ENCODE assay signal across 8 mouse cellular contexts in genomic region chr5:24319776-24320466, GRCm38 (mm10). TPM values are rescaled to one million over a fixed set of nuclear protein-coding genes. Genes with fewer than 3 reads are reported as not detected.
A peak's percentile ranks its signal among the peaks of the same experiment; 100 is the strongest.
DNase-seq lines count a peak whose midpoint lies in the region; ATAC-seq and TF ChIP-seq lines count a peak whose summit lies in the region.

No protein-coding gene starts in this region.

- peak; percentile 10; the same call in 1 of the 2 replicates for ATAC-seq in kidney, embryonic 14.5 days (ENCODE audit: low FRiP score, low TSS enrichment)
- peak; percentile 81 for ATAC-seq in granulocyte monocyte progenitor cell, adult 5-6 weeks (replicated peaks; ENCODE audit: poor library complexity, severe bottlenecking)
- no peak for ATAC-seq in neural tube, embryonic 11.5 days (ENCODE audit: insufficient read depth, low FRiP score, low TSS enrichment)
- no peak for ATAC-seq in inflammation-experienced regulatory T-cells, adult 6 months

- H3K4me1 ChIP-seq in kidney, embryonic 14.5 days (ENCODE audit: control insufficient read depth, insufficient read depth, low read length), result peaks cover 23% of the 10 kb centered on the region
- peaks cover 4 to 25% of the 10 kb centered on the region in 2 experiments; a peak in 2 of 4 replicates for H3K4me1 ChIP-seq in ES-E14 (ENCODE audit: control insufficient read depth in 2 of 2, insufficient read depth in 2 of 2, low read length in 2 of 2, poor library complexity in 1 of 2)
- H3K4me1 ChIP-seq in neural tube, embryonic 11.5 days (ENCODE audit: control insufficient read depth, insufficient read depth, low read length), result peaks cover 32% of the 10 kb centered on the region

- 15% methylated on average over 13 of the region's 13 CpGs for WGBS in kidney, embryonic 14.5 days
- 14% methylated on average over 13 of the region's 13 CpGs for WGBS in neural tube, embryonic 11.5 days

- no peaks in the 10 kb centered on the region for H3K27me3 ChIP-seq in kidney, embryonic 14.5 days (ENCODE audit: control insufficient read depth, insufficient read depth, low read length)
- no peaks in the 10 kb centered on the region for H3K27me3 ChIP-seq in neural tube, embryonic 11.5 days (ENCODE audit: control insufficient read depth, insufficient read depth, low read length)

- in situ Hi-C loops in ES-E14 (cut with MboI; ENCODE audit: low sequenced_read_pairs in 2 of 2, unreplicated experiment in 2 of 2), result no loop called here

- no peaks in the 10 kb centered on the region for H3K9me3 ChIP-seq in kidney, embryonic 14.5 days (ENCODE audit: control insufficient read depth, low read length)
- no peaks in the 10 kb centered on the region for H3K9me3 ChIP-seq in ES-E14 (ENCODE audit: control insufficient read depth, insufficient read depth, low read depth, low read length)
- no peaks in the 10 kb centered on the region for H3K9me3 ChIP-seq in neural tube, embryonic 11.5 days (ENCODE audit: control insufficient read depth, low read length)

- DNase-seq in kidney, adult 18-20 months, result no peak
- DNase-seq in ES-E14 (ENCODE audit: low read depth, low spot score), result peak; percentile 55
- peak; percentile 39 for DNase-seq in neural tube, embryonic 11.5 days (ENCODE audit: low spot score)
- no peak for DNase-seq in gastrocnemius, postnatal 36 days
- no peak for DNase-seq in B cell, adult 2 months

- H3K4me3 ChIP-seq in kidney, embryonic 14.5 days (ENCODE audit: low read length), result no peak overlapping the region
- H3K4me3 ChIP-seq in ES-E14 (ENCODE audit: insufficient read depth in 1 of 2, low read depth in 1 of 2, low read length in 2 of 2, poor library complexity in 1 of 2, severe bottlenecking in 1 of 2), result peak overlapping the region; percentile 16 to 58
- no peak overlapping the region for H3K4me3 ChIP-seq in neural tube, embryonic 11.5 days (ENCODE audit: low read depth, low read length)

- H3K4me2 ChIP-seq in kidney, embryonic 14.5 days (replicated peaks; ENCODE audit: low read depth, low read length), result peak overlapping the region; percentile 21; the same call in 1 of the 2 replicates
- peak overlapping the region; percentile 19 for H3K4me2 ChIP-seq in neural tube, embryonic 11.5 days (ENCODE audit: low read depth)

- peaks cover 8% of the 10 kb centered on the region; the same call in 1 of the 2 replicates for H3K36me3 ChIP-seq in kidney, embryonic 14.5 days (ENCODE audit: control insufficient read depth, insufficient read depth, low read length)
- H3K36me3 ChIP-seq in ES-E14 (ENCODE audit: control insufficient read depth, insufficient read depth, low read length, poor library complexity, severe bottlenecking), result no peaks in the 10 kb centered on the region
- H3K36me3 ChIP-seq in neural tube, embryonic 11.5 days (ENCODE audit: control insufficient read depth, insufficient read depth, low read length), result 0 out of 2 replicates have a peak, but pooled peaks cover 4% of the 10 kb centered on the region

- peak overlapping the region; percentile 18; the same call in 1 of the 2 replicates for H3K9ac ChIP-seq in kidney, embryonic 14.5 days (ENCODE audit: low read depth, low read length)
- peak overlapping the region; percentile 45; the same call in 1 of the 2 replicates for H3K9ac ChIP-seq in ES-E14 (ENCODE audit: insufficient read depth, low read depth, low read length, poor library complexity, severe bottlenecking)
- peak overlapping the region; percentile 8 for H3K9ac ChIP-seq in neural tube, embryonic 11.5 days (ENCODE audit: low read length)

- intact Hi-C loops in gastrocnemius, postnatal 36 days (cut with DNase I), result no loop called here

- peak overlapping the region; percentile 42; the same call in 1 of the 2 replicates for H3K27ac ChIP-seq in kidney, embryonic 14.5 days (ENCODE audit: low read depth, low read length)
- no peak overlapping the region for H3K27ac ChIP-seq in ES-E14 (ENCODE audit: insufficient read depth, low read depth, low read length, poor library complexity, severe bottlenecking)
- 0 out of 2 replicates have a peak overlapping the region, but pooled peaks have one; percentile 4 for H3K27ac ChIP-seq in neural tube, embryonic 11.5 days (ENCODE audit: low read depth, low read length)

TF ChIP-seq in ES-E14, 5 proteins besides CTCF, POLR2A, EP300 and RAD21:
- no peak for TF ChIP-seq ZC3H11A (IDR thresholded peaks at IDR 0.05; ENCODE audit: borderline replicate concordance, low read depth, low read length)

RNA-seq across cellular contexts. Expression of gene Kcnh2, which starts 31.5 kb away (rescaled TPM):
- 4.6 and 5.7 TPM in 2 replicates for polyA plus RNA-seq in kidney, embryonic 14.5 days (2014; fragmentation: Nextera tagmentation; extraction: Ambion mirVana)
- 6.5 and 7.7 TPM in 2 replicates for total RNA-seq in ES-E14 (2012; rRNA removed)
- not detected in 2 replicates for total RNA-seq in granulocyte monocyte progenitor cell, adult 5-6 weeks (2014; fragmentation: Nextera tagmentation)
- not detected in 2 replicates for total RNA-seq in granulocyte monocyte progenitor cell, adult 5-6 weeks (2017)
- 16.5 and 18.6 TPM in 2 replicates for polyA plus RNA-seq in neural tube, embryonic 11.5 days (2014; fragmentation: Nextera tagmentation; extraction: Ambion mirVana)
- 1 to 10 TPM; 2.2 to 2.6 TPM for total RNA-seq in gastrocnemius, postnatal 36 days (2021)
- polyA plus RNA-seq in inflammation-experienced regulatory T-cells, adult 6 months (2017; shearing (Covaris generic)), result under 1 TPM in 2 of 3 experiments, not detected in 1; 0.38 to 0.47 TPM

RNA-seq across cellular contexts. Expression of gene Nos3, which starts 44.7 kb away (rescaled TPM):
- 6.3 and 12.0 TPM in 2 replicates for polyA plus RNA-seq in kidney, embryonic 14.5 days (2014; fragmentation: Nextera tagmentation; extraction: Ambion mirVana)
- total RNA-seq in ES-E14 (2012; rRNA removed), result 2.2 and 5.8 TPM in 2 replicates
- total RNA-seq in granulocyte monocyte progenitor cell, adult 5-6 weeks (2014; fragmentation: Nextera tagmentation), result 0.56 TPM in 1 of 2 replicates, not detected in the other
- total RNA-seq in granulocyte monocyte progenitor cell, adult 5-6 weeks (2017), result not detected in 2 replicates
- 6.1 and 6.7 TPM in 2 replicates for polyA plus RNA-seq in neural tube, embryonic 11.5 days (2014; fragmentation: Nextera tagmentation; extraction: Ambion mirVana)
- total RNA-seq in gastrocnemius, postnatal 36 days (2021), result 1 to 10 TPM; 4.9 to 5.4 TPM
- under 1 TPM in 2 of 3 experiments, not detected in 1; 0.08 to 0.17 TPM for polyA plus RNA-seq in inflammation-experienced regulatory T-cells, adult 6 months (2017; shearing (Covaris generic))

Comparison
In these comparisons a context has a peak if more than half of its experiments do, and no peak if none do; other contexts are left out.
1. ATAC-seq: peak in kidney, embryonic 14.5 days (single experiment) and granulocyte monocyte progenitor cell, adult 5-6 weeks (single experiment); none in neural tube, embryonic 11.5 days (single experiment) and inflammation-experienced regulatory T-cells, adult 6 months (single experiment).
2. H3K4me3 ChIP-seq: peak in ES-E14 (2 of 2); none in kidney, embryonic 14.5 days (single experiment) and neural tube, embryonic 11.5 days (single experiment).
3. DNase-seq: peak in ES-E14 (single experiment) and neural tube, embryonic 11.5 days (single experiment); none in kidney, adult 18-20 months (single experiment), gastrocnemius, postnatal 36 days (0 of 2) and B cell, adult 2 months (0 of 2).
4. Peak in every context shown above with its lines, with median percentiles within 50 percentile points of each other: H3K9ac ChIP-seq.